Mouse (Mus musculus) MEL (cell line): ENCODE results near the gene Btaf1. TPM values are rescaled to one million over a fixed set of nuclear protein-coding genes. Genes with fewer than 3 reads are reported as not detected.
A peak's percentile ranks its signal among the peaks of the same experiment; 100 is the strongest.

Source experiments
- DNase-seq: peaks from one replicate; pipeline ENCODE4 v3.0.0; 2011; ENCODE audit warnings: low read depth, low spot score
- H3K27ac ChIP-seq: 2 replicates; pipeline ENCODE4 v1.5.1; 2012; ENCODE audit warnings: low read depth, mild to moderate bottlenecking, control low read depth, low read length, moderate library complexity; ENCODE audit not compliant: control insufficient read depth
- H3K27me3 ChIP-seq, 2 experiments: fragments of 150-350 bp in 1 of 2; sonication (generic) in 1 of 2; 2 replicates each; pipeline ENCODE4 v1.6.1; 2012; ENCODE audit warnings: low read length in 2 of 2, mild to moderate bottlenecking in 2 of 2, improper control_type of control experiment in 1 of 2, moderate library complexity in 1 of 2; ENCODE audit not compliant: insufficient read depth in 2 of 2, control insufficient read depth in 1 of 2
- H3K36me3 ChIP-seq, 2 experiments: 2 replicates each; pipeline ENCODE4 v1.6.1; 2012 to 2014; ENCODE audit warnings: low read length in 2 of 2, improper control_type of control experiment in 1 of 2, inconsistent platforms in 1 of 2, mild to moderate bottlenecking in 1 of 2; ENCODE audit not compliant: insufficient read depth in 2 of 2, control insufficient read depth in 1 of 2
- H3K4me1 ChIP-seq, 2 experiments: fragments of 150-350 bp in 1 of 2; sonication (generic) in 1 of 2; 2 replicates each; pipeline ENCODE4 v1.6.1; 2012; ENCODE audit warnings: low read length in 2 of 2, improper control_type of control experiment in 1 of 2, mild to moderate bottlenecking in 1 of 2; ENCODE audit not compliant: insufficient read depth in 2 of 2, control insufficient read depth in 1 of 2
- H3K4me3 ChIP-seq, 2 experiments: fragments of 150-350 bp in 1 of 2; sonication (generic) in 1 of 2; 2 replicates each; pipeline ENCODE4 v1.5.1; 2012; ENCODE audit warnings: low read depth in 2 of 2, low read length in 2 of 2, mild to moderate bottlenecking in 2 of 2, moderate library complexity in 2 of 2, control low read depth in 1 of 2, improper control_type of control experiment in 1 of 2; ENCODE audit not compliant: control insufficient read depth in 1 of 2, insufficient read depth in 1 of 2
- H3K79me2 ChIP-seq: 2 replicates; pipeline ENCODE4 v1.6.1; 2012; ENCODE audit warnings: mild to moderate bottlenecking, low read length, moderate library complexity; ENCODE audit not compliant: control insufficient read depth, poor library complexity, insufficient read depth
- H3K9ac ChIP-seq: 2 replicates; pipeline ENCODE4 v1.6.1; 2012; ENCODE audit warnings: low read depth, mild to moderate bottlenecking, control low read depth, low read length, moderate library complexity; ENCODE audit not compliant: control insufficient read depth, poor library complexity, severe bottlenecking
- H3K9me3 ChIP-seq: fragments of 150-350 bp; sonication (generic); replicated peaks from 2 replicates; pipeline ENCODE4 v1.6.1; 2012; ENCODE audit warnings: mild to moderate bottlenecking, low read length, improper control_type of control experiment, moderate library complexity; ENCODE audit not compliant: insufficient read depth
- CHD2 ChIP-seq: IDR thresholded peaks from 2 replicates; pipeline ENCODE4 v1.6.1; 2011; ENCODE audit warnings: low read length, improper control_type of control experiment
- CTCF ChIP-seq, 3 experiments: IDR thresholded peaks in 2 of 3; conservative IDR thresholded peaks in 1 of 3; 2 replicates each; pipeline ENCODE4 v1.5.1; 2011 to 2012; ENCODE audit warnings: low read length in 3 of 3, low read depth in 2 of 3, mild to moderate bottlenecking in 2 of 3, improper control_type of control experiment in 1 of 3, inconsistent platforms in 1 of 3, mixed read lengths in 1 of 3, moderate library complexity in 1 of 3; ENCODE audit not compliant: control insufficient read depth in 1 of 3, insufficient read depth in 1 of 3, poor library complexity in 1 of 3, severe bottlenecking in 1 of 3
- ELF1 ChIP-seq: IDR thresholded peaks from 2 replicates; pipeline ENCODE4 v1.6.1; 2014; ENCODE audit warnings: low read depth, mild to moderate bottlenecking, inconsistent platforms, low read length, improper control_type of control experiment, moderate library complexity
- ETS1 ChIP-seq: IDR thresholded peaks from 2 replicates; pipeline ENCODE4 v1.6.1; 2012; ENCODE audit warnings: low read depth, mild to moderate bottlenecking, inconsistent platforms, low read length, improper control_type of control experiment, moderate library complexity
- GABPA ChIP-seq: IDR thresholded peaks from 2 replicates; pipeline ENCODE4 v1.6.1; 2012; ENCODE audit warnings: low read depth, mild to moderate bottlenecking, inconsistent platforms, low read length, improper control_type of control experiment, moderate library complexity
- GATA1 ChIP-seq: IDR thresholded peaks from 2 replicates; pipeline ENCODE4 v1.6.1; 2011; ENCODE audit warnings: low read depth, low read length, improper control_type of control experiment
- HCFC1 ChIP-seq: IDR thresholded peaks from 2 replicates; pipeline ENCODE4 v1.6.1; 2012; ENCODE audit warnings: low read depth, mild to moderate bottlenecking, inconsistent platforms, low read length, improper control_type of control experiment, moderate library complexity
- JUND ChIP-seq: IDR thresholded peaks from 2 replicates; pipeline ENCODE4 v1.6.1; 2011; ENCODE audit warnings: low read depth, mild to moderate bottlenecking, improper control_type of control experiment, low read length
- MAZ ChIP-seq: IDR thresholded peaks from 2 replicates; pipeline ENCODE4 v1.6.1; 2012; ENCODE audit warnings: low read depth, mild to moderate bottlenecking, inconsistent platforms, low read length, improper control_type of control experiment
- MYC ChIP-seq: IDR thresholded peaks from 2 replicates; pipeline ENCODE4 v1.6.1; 2011; ENCODE audit warnings: low read depth, mild to moderate bottlenecking, low read length, improper control_type of control experiment, moderate library complexity
- NELFE ChIP-seq: IDR thresholded peaks from 2 replicates; pipeline ENCODE4 v1.6.1; 2011; ENCODE audit warnings: low read depth, low read length, improper control_type of control experiment
- POLR2A ChIP-seq, 2 experiments: IDR thresholded peaks; 2 replicates each; pipeline ENCODE4 v1.6.1; 2011 to 2012; ENCODE audit warnings: low read length in 2 of 2, mild to moderate bottlenecking in 2 of 2, control low read depth in 1 of 2, improper control_type of control experiment in 1 of 2, low read depth in 1 of 2, moderate library complexity in 1 of 2; ENCODE audit not compliant: control insufficient read depth in 1 of 2, insufficient read depth in 1 of 2, poor library complexity in 1 of 2
- POLR2AphosphoS5 ChIP-seq: IDR thresholded peaks from 2 replicates; pipeline ENCODE4 v1.6.1; 2012; ENCODE audit warnings: low read depth, borderline replicate concordance, mild to moderate bottlenecking, inconsistent platforms, low read length, moderate library complexity, mixed read lengths
- RCOR1 ChIP-seq: IDR thresholded peaks from 2 replicates; pipeline ENCODE4 v1.6.1; 2012; ENCODE audit warnings: low read depth, mild to moderate bottlenecking, inconsistent platforms, low read length, improper control_type of control experiment
- SIN3A ChIP-seq: IDR thresholded peaks from 2 replicates; pipeline ENCODE4 v1.6.1; 2012; ENCODE audit warnings: low read length, improper control_type of control experiment, inconsistent platforms
- TCF12 ChIP-seq: IDR thresholded peaks from 2 replicates; pipeline ENCODE4 v1.6.1; 2014; ENCODE audit warnings: low read depth, mild to moderate bottlenecking, inconsistent platforms, low read length, improper control_type of control experiment, moderate library complexity
- UBTF ChIP-seq: IDR thresholded peaks from 2 replicates; pipeline ENCODE4 v1.6.1; 2012; ENCODE audit warnings: low read depth, mild to moderate bottlenecking, inconsistent platforms, low read length, improper control_type of control experiment, moderate library complexity, borderline replicate concordance; ENCODE audit not compliant: insufficient read depth
- USF1 ChIP-seq: IDR thresholded peaks from 2 replicates; pipeline ENCODE4 v1.6.1; 2014; ENCODE audit warnings: low read depth, mild to moderate bottlenecking, inconsistent platforms, low read length, improper control_type of control experiment, moderate library complexity
- USF2 ChIP-seq, 2 experiments: IDR thresholded peaks; 2 replicates each; pipeline ENCODE4 v1.6.1; 2011 to 2012; ENCODE audit warnings: improper control_type of control experiment in 2 of 2, low read length in 2 of 2, borderline replicate concordance in 1 of 2, inconsistent platforms in 1 of 2, low read depth in 1 of 2, mild to moderate bottlenecking in 1 of 2; ENCODE audit not compliant: insufficient read depth in 1 of 2
- ZC3H11A ChIP-seq: IDR thresholded peaks from 2 replicates; pipeline ENCODE4 v1.6.1; 2012; ENCODE audit warnings: low read depth, mild to moderate bottlenecking, inconsistent platforms, low read length, improper control_type of control experiment
- ZNF384 ChIP-seq: IDR thresholded peaks from 2 replicates; pipeline ENCODE4 v1.6.1; 2012; ENCODE audit warnings: low read depth, mild to moderate bottlenecking, inconsistent platforms, low read length, improper control_type of control experiment
- polyA plus RNA-seq, 2 experiments: library from polyadenylated mRNA; stranded (reverse) in 1 of 2; unstranded in 1 of 2; fragments of >175 nt in 1 of 2; fragments of >200 nt in 1 of 2; gene quantifications; 2 replicates each; pipeline versions ENCODE4 v1.2.1 to v1.2.4; 2012; ENCODE audit warnings: low replicate concordance in 2 of 2, low read depth in 1 of 2; ENCODE audit not compliant: insufficient read length in 2 of 2, insufficient read depth in 1 of 2, missing spikeins in 1 of 2
- total RNA-seq: library from RNA; depleted of rRNA; stranded (reverse); fragments of 300-350 nt; gene quantifications from 2 replicates; pipeline ENCODE4 v1.2.3, GENCODE M21; 2012

Gene Btaf1
- total and polyA plus RNA-seq, 3 experiments: 40.1 to 69.5 (median 46.1) TPM

DNA sequence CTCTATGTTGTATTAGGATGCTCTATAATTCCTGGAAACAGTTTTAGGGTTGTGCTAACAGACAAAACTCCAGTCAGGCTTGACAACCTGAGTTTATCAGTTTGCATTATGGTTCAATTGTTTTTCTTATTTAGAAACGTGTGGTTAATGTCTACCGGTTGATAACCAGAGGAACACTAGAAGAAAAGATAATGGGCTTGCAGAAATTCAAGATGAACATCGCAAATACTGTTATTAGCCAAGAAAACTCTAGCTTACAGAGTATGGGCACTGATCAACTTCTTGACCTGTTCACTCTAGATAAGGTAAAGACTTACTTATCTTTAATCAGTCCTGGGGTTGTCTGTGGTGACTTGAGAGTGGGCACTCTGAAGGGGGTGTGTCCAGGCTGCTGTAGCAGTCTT is 84.0 kb downstream of the Btaf1 start (continued):
- TF ChIP-seq ZC3H11A (no peak), GATA1 (peak; percentile 91), JUND (no peak), USF2 (IDR thresholded peaks at IDR 0.05; ENCODE audit: borderline replicate concordance in 1 of 2, insufficient read depth in 1 of 2, low read depth in 1 of 2, low read length in 2 of 2) (no peak), POLR2A (IDR thresholded peaks at IDR 0.05; ENCODE audit: control insufficient read depth in 1 of 2, insufficient read depth in 1 of 2, low read depth in 1 of 2, low read length in 2 of 2, poor library complexity in 1 of 2) (no peak), RCOR1 (no peak), UBTF (no peak), TCF12 (peak; percentile 90), CHD2 (no peak), MAZ (no peak), CTCF (IDR thresholded peaks at IDR 0.05 in 2 of 3, conservative IDR thresholded peaks at IDR 0.05 in 1 of 3; ENCODE audit: control insufficient read depth in 1 of 3, insufficient read depth in 1 of 3, low read depth in 2 of 3, low read length in 3 of 3, poor library complexity in 1 of 3, severe bottlenecking in 1 of 3) (no peak), POLR2AphosphoS5 (no peak)

GRCm38 (mm10) chr19:37013461-37013860 is 87.6 kb downstream of the Btaf1 start:
- Histone ChIP-seq H3K36me3 (peaks cover 21% of the 10 kb centered on the region in 2 experiments), H3K4me1 (peaks cover 14 to 15% of the 10 kb centered on the region in 2 experiments), H3K4me3 (no peak overlapping the region), H3K79me2 (no peaks in the 10 kb centered on the region), H3K27ac (no peak overlapping the region), H3K9me3 (no peaks in the 10 kb centered on the region), H3K9ac (no peak overlapping the region)
- DNase-seq: no peak
- no peak for TF ChIP-seq ETS1
- TF ChIP-seq MAZ: no peak
- no peak for TF ChIP-seq USF1
- TF ChIP-seq GABPA: no peak
- no peak for TF ChIP-seq UBTF
- TF ChIP-seq NELFE: no peak
- no peak for TF ChIP-seq SIN3A
- TF ChIP-seq POLR2A (IDR thresholded peaks at IDR 0.05; ENCODE audit: control insufficient read depth in 1 of 2, insufficient read depth in 1 of 2, low read depth in 1 of 2, low read length in 2 of 2, poor library complexity in 1 of 2): no peak
- TF ChIP-seq RCOR1: no peak
- no peak for TF ChIP-seq ELF1
- no peak for TF ChIP-seq ZNF384
- TF ChIP-seq HCFC1: no peak
- no peak for TF ChIP-seq MYC
- TF ChIP-seq, all 39 proteins: peak for 0
- H3K27me3 ChIP-seq: no peaks in the 10 kb centered on the region
